Comparison of ENCODE assay signal across 10 mouse cellular contexts in genomic region chr19:56343869-56344563, GRCm38 (mm10). TPM values are rescaled to one million over a fixed set of nuclear protein-coding genes. Genes with fewer than 3 reads are reported as not detected.
DNase-seq lines count a peak whose midpoint lies in the region; ATAC-seq lines count a peak whose summit lies in the region.
"Had no signal": no experiment of that assay in that cellular context is flagged by ENCODE, and none has a peak within 500 bp of the region (broad histone marks: within the 10 kb centered on the region; RNA-seq: fewer than 3 reads in every experiment).

No protein-coding gene starts in this region.

- ATAC-seq in cerebellum, adult (ENCODE audit: insufficient number of reproducible peaks, low FRiP score, low TSS enrichment): no peak
- ATAC-seq in forebrain, embryonic 13.5 days: peak; percentile 63
- ATAC-seq in midbrain, embryonic 14.5 days (ENCODE audit: low FRiP score, low TSS enrichment): no peak; the same call in 1 of the 2 replicates
- ATAC-seq in intestine, embryonic 16.5 days: no peak

- H3K9me3 ChIP-seq in forebrain, embryonic 13.5 days (replicated peaks): no peaks in the 10 kb centered on the region
- no peaks in the 10 kb centered on the region for H3K9me3 ChIP-seq in midbrain, embryonic 14.5 days (ENCODE audit: control insufficient read depth, low read length)
- no peaks in the 10 kb centered on the region for H3K9me3 ChIP-seq in intestine, embryonic 16.5 days (ENCODE audit: control insufficient read depth, low read length)
- H3K9me3 ChIP-seq: megakaryocyte, embryonic 14.5 days had no signal

- H3K4me2 ChIP-seq in forebrain, embryonic 13.5 days: peak overlapping the region; percentile 52
- H3K4me2 ChIP-seq in midbrain, embryonic 14.5 days (ENCODE audit: low read length): peak overlapping the region; percentile 29
- no peak overlapping the region for H3K4me2 ChIP-seq in intestine, embryonic 16.5 days (ENCODE audit: low read depth, low read length)

- H3K27ac ChIP-seq in forebrain, embryonic 13.5 days: peak overlapping the region; percentile 36; the same call in 1 of the 2 replicates
- 0 out of 2 replicates have a peak overlapping the region, but pooled peaks have one; percentile 3 for H3K27ac ChIP-seq in midbrain, embryonic 14.5 days (replicated peaks; ENCODE audit: low read depth, low read length)
- H3K27ac ChIP-seq in intestine, embryonic 16.5 days (ENCODE audit: low read length): no peak overlapping the region

- H3K4me1 ChIP-seq in forebrain, embryonic 13.5 days: peaks cover 28% of the 10 kb centered on the region
- H3K4me1 ChIP-seq in midbrain, embryonic 14.5 days (ENCODE audit: control insufficient read depth, insufficient read depth, low read length): peaks cover 22% of the 10 kb centered on the region; the same call in 1 of the 2 replicates
- H3K4me1 ChIP-seq in intestine, embryonic 16.5 days (ENCODE audit: control insufficient read depth, insufficient read depth, low read length): no peaks in the 10 kb centered on the region

- WGBS in forebrain, embryonic 13.5 days: 7% methylated on average over 26 of the region's 26 CpGs
- WGBS in midbrain, embryonic 14.5 days: 10% methylated on average over 26 of the region's 26 CpGs
- 64% methylated on average over 26 of the region's 26 CpGs for WGBS in intestine, embryonic 16.5 days

- no peaks in the 10 kb centered on the region for H3K36me3 ChIP-seq in forebrain, embryonic 13.5 days (ENCODE audit: poor library complexity, severe bottlenecking)
- H3K36me3 ChIP-seq in midbrain, embryonic 14.5 days (ENCODE audit: control insufficient read depth, insufficient read depth, low read length): no peaks in the 10 kb centered on the region
- H3K36me3 ChIP-seq in intestine, embryonic 16.5 days (ENCODE audit: control insufficient read depth, insufficient read depth, low read length): no peaks in the 10 kb centered on the region

- no peak overlapping the region for H3K4me3 ChIP-seq in forebrain, embryonic 13.5 days
- H3K4me3 ChIP-seq in midbrain, embryonic 14.5 days (replicated peaks; ENCODE audit: low read depth, low read length): no peak overlapping the region
- no peak overlapping the region for H3K4me3 ChIP-seq in intestine, embryonic 16.5 days (ENCODE audit: low read length)
- H3K4me3 ChIP-seq: megakaryocyte, embryonic 14.5 days had no signal

- H3K27me3 ChIP-seq in forebrain, embryonic 13.5 days: peaks cover 5% of the 10 kb centered on the region; the same call in 1 of the 2 replicates
- no peaks in the 10 kb centered on the region for H3K27me3 ChIP-seq in midbrain, embryonic 14.5 days (ENCODE audit: control insufficient read depth, insufficient read depth, low read length)
- no peaks in the 10 kb centered on the region for H3K27me3 ChIP-seq in intestine, embryonic 16.5 days (replicated peaks; ENCODE audit: control insufficient read depth, insufficient read depth, low read length)

- intact Hi-C loops in gastrocnemius, postnatal 36 days (cut with DNase I): no loop called here

- peak; percentile 12 for DNase-seq in cerebellum, adult 9-11 months
- peak; percentile 58 for DNase-seq in adrenal gland, adult 8-10 months
- peak; percentile 71 for DNase-seq in midbrain, embryonic 14.5 days
- no peak for DNase-seq in gastrocnemius, postnatal 36 days
- no peak for DNase-seq in ovary, postnatal 14 days (ENCODE audit: low spot score)
- DNase-seq: heart, postnatal 4 days had no signal

- peak overlapping the region; percentile 38 for H3K9ac ChIP-seq in forebrain, embryonic 13.5 days
- peak overlapping the region; percentile 17; the same call in 1 of the 2 replicates for H3K9ac ChIP-seq in midbrain, embryonic 14.5 days (replicated peaks; ENCODE audit: low read length)
- H3K9ac ChIP-seq in intestine, embryonic 16.5 days (ENCODE audit: low read depth, low read length): no peak overlapping the region

RNA-seq across cellular contexts. Expression of gene Nrap, which starts 45.8 kb away (rescaled TPM):
- total RNA-seq in adrenal gland, adult 8-10 months (2022): under 1 TPM in 2 of 4 experiments, not detected in 2; 0.12 to 0.16 TPM
- polyA plus RNA-seq in forebrain, embryonic 13.5 days (2015; fragmentation: Nextera tagmentation; extraction: Ambion mirVana): 0.26 and 0.30 TPM in 2 replicates
- 0.23 and 0.37 TPM in 2 replicates for polyA plus RNA-seq in midbrain, embryonic 14.5 days (2014; fragmentation: Nextera tagmentation; extraction: Ambion mirVana)
- 100 to 1,000 TPM; 598 to 893 TPM for total RNA-seq in gastrocnemius, postnatal 36 days (2021)
- 0.33 and 0.40 TPM in 2 replicates for polyA plus RNA-seq in intestine, embryonic 16.5 days (2015; fragmentation: Nextera tagmentation; extraction: Ambion mirVana)

RNA-seq across cellular contexts. Expression of gene Casp7, which starts 52.9 kb away (rescaled TPM):
- 10 to 100 TPM in 1 of 4 experiments, 1 to 10 TPM in 3; 5.3 to 12.2 (median 7.7) TPM for total RNA-seq in adrenal gland, adult 8-10 months (2022)
- polyA plus RNA-seq in forebrain, embryonic 13.5 days (2015; fragmentation: Nextera tagmentation; extraction: Ambion mirVana): 13.7 and 18.3 TPM in 2 replicates
- 17.2 and 19.3 TPM in 2 replicates for polyA plus RNA-seq in midbrain, embryonic 14.5 days (2014; fragmentation: Nextera tagmentation; extraction: Ambion mirVana)
- 1 to 10 TPM; 5.1 to 5.3 TPM for total RNA-seq in gastrocnemius, postnatal 36 days (2021)
- polyA plus RNA-seq in intestine, embryonic 16.5 days (2015; fragmentation: Nextera tagmentation; extraction: Ambion mirVana): 41.0 and 41.7 TPM in 2 replicates

RNA-seq across cellular contexts. Expression of gene Habp2, which starts 57.1 kb away (rescaled TPM):
- total RNA-seq in adrenal gland, adult 8-10 months (2022): not detected
- polyA plus RNA-seq in forebrain, embryonic 13.5 days (2015; fragmentation: Nextera tagmentation; extraction: Ambion mirVana): 0.10 TPM in 1 of 2 replicates, not detected in the other
- polyA plus RNA-seq in midbrain, embryonic 14.5 days (2014; fragmentation: Nextera tagmentation; extraction: Ambion mirVana): not detected in 2 replicates
- not detected for total RNA-seq in gastrocnemius, postnatal 36 days (2021)
- 10.1 and 12.7 TPM in 2 replicates for polyA plus RNA-seq in intestine, embryonic 16.5 days (2015; fragmentation: Nextera tagmentation; extraction: Ambion mirVana)
- total RNA-seq: heart, postnatal 4 days had no signal

Comparison
In these comparisons a context has a peak if more than half of its experiments do, and no peak if none do; other contexts are left out.
1. DNase-seq: peak in cerebellum, adult 9-11 months (single experiment), adrenal gland, adult 8-10 months (single experiment) and midbrain, embryonic 14.5 days (single experiment); none in gastrocnemius, postnatal 36 days (0 of 2) and ovary, postnatal 14 days (single experiment).
2. RNA of gene Habp2, which starts 57.1 kb away (polyA plus RNA-seq): 10.1 to 12.7 TPM in intestine, embryonic 16.5 days; 0.10 TPM in forebrain, embryonic 13.5 days and not detected in midbrain, embryonic 14.5 days; every median in the first group is over 10 times any median in the second.